Mouse (Mus musculus): Measurements from ENCODE around the gene Slc16a13. TPM values are rescaled to one million over a fixed set of nuclear protein-coding genes. Genes with fewer than 3 reads are reported as not detected.

Slc16a13 gene
- total and polyA plus RNA-seq, 2 experiments, result 1.3 to 3.3 TPM

- H3K79me2 ChIP-seq (ENCODE audit: control insufficient read depth, insufficient read depth, low read length), result no peaks in the 10 kb centered on the region
- H3K4me3 ChIP-seq (ENCODE audit: insufficient read depth, low read depth, low read length), result peak overlapping the region; percentile 55; the same call in 1 of the 2 replicates
- H3K9ac ChIP-seq (ENCODE audit: low read depth, low read length), result peak overlapping the region; percentile 65
- H3K27me3 ChIP-seq (ENCODE audit: control insufficient read depth, insufficient read depth, low read length), result no peaks in the 10 kb centered on the region
- WGBS, result 7% methylated on average over 26 of the region's 26 CpGs
- no peak for TF ChIP-seq CTCF (IDR thresholded peaks at IDR 0.05; ENCODE audit: low read depth, low read length)
- TF ChIP-seq POLR2A (IDR thresholded peaks at IDR 0.05; ENCODE audit: extremely low read depth, insufficient read depth, low read length), result no peak
- peak; percentile 37 for DNase-seq (ENCODE audit: extremely low read depth, low read depth, low spot score)
- peaks cover 15% of the 10 kb centered on the region for H3K4me1 ChIP-seq (ENCODE audit: control insufficient read depth, insufficient read depth, low read length)
- no peaks in the 10 kb centered on the region for H3K36me3 ChIP-seq (ENCODE audit: control insufficient read depth, insufficient read depth, low read length)
- peak overlapping the region; percentile 42 for H3K27ac ChIP-seq (replicated peaks; ENCODE audit: insufficient read depth, low read depth, low read length)
Observed at GRCm38 (mm10) chr11:70213736-70214135, 7.1 kb downstream of the Slc16a13 start.

GRCm38 (mm10) chr11:70212896-70213295 lies 8.0 kb downstream of the Slc16a13 start:
- 7% methylated on average over 9 of the region's 9 CpGs for WGBS
- H3K4me3 ChIP-seq (ENCODE audit: insufficient read depth, low read depth, low read length), result no peak overlapping the region
- DNase-seq (ENCODE audit: extremely low read depth, low read depth, low spot score), result peak; percentile 88
- no peaks in the 10 kb centered on the region for H3K36me3 ChIP-seq (ENCODE audit: control insufficient read depth, insufficient read depth, low read length)
- H3K79me2 ChIP-seq (ENCODE audit: control insufficient read depth, insufficient read depth, low read length), result no peaks in the 10 kb centered on the region
- H3K4me1 ChIP-seq (ENCODE audit: control insufficient read depth, insufficient read depth, low read length), result peaks cover 15% of the 10 kb centered on the region
- TF ChIP-seq CTCF (IDR thresholded peaks at IDR 0.05; ENCODE audit: low read depth, low read length) (peak; percentile 64), POLR2A (IDR thresholded peaks at IDR 0.05; ENCODE audit: extremely low read depth, insufficient read depth, low read length) (no peak)
- H3K9ac ChIP-seq (ENCODE audit: low read depth, low read length), result peak overlapping the region; percentile 49; the same call in 1 of the 2 replicates
- peak overlapping the region; percentile 53; the same call in 1 of the 2 replicates for H3K27ac ChIP-seq (replicated peaks; ENCODE audit: insufficient read depth, low read depth, low read length)
- no peaks in the 10 kb centered on the region for H3K27me3 ChIP-seq (ENCODE audit: control insufficient read depth, insufficient read depth, low read length)

DNA sequence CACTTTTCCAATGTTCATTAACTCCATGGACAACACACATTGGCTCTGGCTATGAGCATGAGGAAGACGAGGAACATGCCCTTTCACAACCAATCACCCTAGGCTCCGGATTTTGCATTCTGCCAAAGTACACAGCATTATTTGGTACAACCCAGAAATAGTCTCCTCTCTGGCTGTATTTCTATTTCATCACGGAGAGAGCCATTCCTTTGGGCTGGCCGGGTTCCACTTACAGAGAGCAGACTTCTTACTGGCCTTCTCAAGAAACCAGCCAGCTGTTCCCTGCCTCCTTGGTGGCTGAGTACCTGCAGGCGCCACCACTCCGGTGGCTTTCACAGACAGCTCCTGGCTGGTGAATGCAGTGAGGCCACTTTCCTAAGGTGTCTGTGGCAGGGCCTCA lies 8.4 kb downstream of the Slc16a13 start, which contains the start of gene Slc16a11:
Gene Slc16a11 (plus strand): TSS at position 330 of the 400 bp plus-strand sequence.
- peak; percentile 72 for DNase-seq (ENCODE audit: extremely low read depth, low read depth, low spot score)
- 39% methylated on average over 6 of the region's 6 CpGs for WGBS
- H3K27ac ChIP-seq (replicated peaks; ENCODE audit: insufficient read depth, low read depth, low read length), result peak within 1 kb of the TSS; percentile 53
- H3K27me3 ChIP-seq (ENCODE audit: control insufficient read depth, insufficient read depth, low read length), result no peaks in the 10 kb centered on the region
- no peak for TF ChIP-seq POLR2A (IDR thresholded peaks at IDR 0.05; ENCODE audit: extremely low read depth, insufficient read depth, low read length)
- TF ChIP-seq CTCF (IDR thresholded peaks at IDR 0.05; ENCODE audit: low read depth, low read length), result no peak
- no peak within 1 kb of the TSS; the same call in 1 of the 2 replicates for H3K4me3 ChIP-seq (ENCODE audit: insufficient read depth, low read depth, low read length)
- H3K4me1 ChIP-seq (ENCODE audit: control insufficient read depth, insufficient read depth, low read length), result peaks cover 15% of the 10 kb centered on the region
- no peaks in the 10 kb centered on the region for H3K36me3 ChIP-seq (ENCODE audit: control insufficient read depth, insufficient read depth, low read length)
- no peaks in the 10 kb centered on the region for H3K79me2 ChIP-seq (ENCODE audit: control insufficient read depth, insufficient read depth, low read length)
- H3K9ac ChIP-seq (ENCODE audit: low read depth, low read length), result peak within 1 kb of the TSS; percentile 58

GRCm38 (mm10) chr11:70211972-70212371 lies 8.9 kb downstream of the Slc16a13 start:
- WGBS, result 89% methylated on average over 6 of the region's 6 CpGs
- Histone ChIP-seq H3K4me3 (ENCODE audit: insufficient read depth, low read depth, low read length) (no peak overlapping the region), H3K9ac (ENCODE audit: low read depth, low read length) (no peak overlapping the region), H3K4me1 (ENCODE audit: control insufficient read depth, insufficient read depth, low read length) (peaks cover 15% of the 10 kb centered on the region), H3K36me3 (ENCODE audit: control insufficient read depth, insufficient read depth, low read length) (no peaks in the 10 kb centered on the region), H3K79me2 (ENCODE audit: control insufficient read depth, insufficient read depth, low read length) (no peaks in the 10 kb centered on the region), H3K27ac (replicated peaks; ENCODE audit: insufficient read depth, low read depth, low read length) (no peak overlapping the region), H3K27me3 (ENCODE audit: control insufficient read depth, insufficient read depth, low read length) (no peaks in the 10 kb centered on the region)
- DNase-seq (ENCODE audit: extremely low read depth, low read depth, low spot score), result no peak
- no peak for TF ChIP-seq POLR2A (IDR thresholded peaks at IDR 0.05; ENCODE audit: extremely low read depth, insufficient read depth, low read length)
- no peak for TF ChIP-seq CTCF (IDR thresholded peaks at IDR 0.05; ENCODE audit: low read depth, low read length)

DNA sequence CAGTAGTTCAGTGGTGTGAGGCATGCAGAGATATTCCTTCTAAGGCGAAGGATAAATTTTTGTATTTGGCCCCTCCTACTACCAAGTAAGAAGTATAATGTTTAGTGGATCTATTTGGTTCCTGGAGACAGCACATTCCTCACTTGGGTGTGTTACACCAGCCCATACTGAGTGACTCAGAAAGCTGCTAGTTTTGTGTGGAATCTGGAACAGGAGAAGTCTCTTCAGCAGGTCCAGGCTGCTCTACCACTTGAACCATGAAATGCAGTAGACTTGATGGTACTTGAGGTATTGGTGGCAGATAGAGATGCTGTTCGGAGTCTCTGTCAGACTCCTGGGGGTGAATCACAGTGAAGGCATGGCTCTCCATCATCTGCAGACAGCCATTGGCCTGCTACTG lies 10.2 kb downstream of the Slc16a13 start:
- peaks cover 15% of the 10 kb centered on the region for H3K4me1 ChIP-seq (ENCODE audit: control insufficient read depth, insufficient read depth, low read length)
- H3K79me2 ChIP-seq (ENCODE audit: control insufficient read depth, insufficient read depth, low read length), result no peaks in the 10 kb centered on the region
- H3K36me3 ChIP-seq (ENCODE audit: control insufficient read depth, insufficient read depth, low read length), result no peaks in the 10 kb centered on the region
- no peak overlapping the region for H3K9ac ChIP-seq (ENCODE audit: low read depth, low read length)
- DNase-seq (ENCODE audit: extremely low read depth, low read depth, low spot score), result no peak
- H3K4me3 ChIP-seq (ENCODE audit: insufficient read depth, low read depth, low read length), result no peak overlapping the region
- no peak for TF ChIP-seq CTCF (IDR thresholded peaks at IDR 0.05; ENCODE audit: low read depth, low read length)
- no peak for TF ChIP-seq POLR2A (IDR thresholded peaks at IDR 0.05; ENCODE audit: extremely low read depth, insufficient read depth, low read length)
- no peaks in the 10 kb centered on the region for H3K27me3 ChIP-seq (ENCODE audit: control insufficient read depth, insufficient read depth, low read length)
- 98% methylated on average over 2 of the region's 2 CpGs for WGBS
- no peak overlapping the region for H3K27ac ChIP-seq (replicated peaks; ENCODE audit: insufficient read depth, low read depth, low read length)

DNA sequence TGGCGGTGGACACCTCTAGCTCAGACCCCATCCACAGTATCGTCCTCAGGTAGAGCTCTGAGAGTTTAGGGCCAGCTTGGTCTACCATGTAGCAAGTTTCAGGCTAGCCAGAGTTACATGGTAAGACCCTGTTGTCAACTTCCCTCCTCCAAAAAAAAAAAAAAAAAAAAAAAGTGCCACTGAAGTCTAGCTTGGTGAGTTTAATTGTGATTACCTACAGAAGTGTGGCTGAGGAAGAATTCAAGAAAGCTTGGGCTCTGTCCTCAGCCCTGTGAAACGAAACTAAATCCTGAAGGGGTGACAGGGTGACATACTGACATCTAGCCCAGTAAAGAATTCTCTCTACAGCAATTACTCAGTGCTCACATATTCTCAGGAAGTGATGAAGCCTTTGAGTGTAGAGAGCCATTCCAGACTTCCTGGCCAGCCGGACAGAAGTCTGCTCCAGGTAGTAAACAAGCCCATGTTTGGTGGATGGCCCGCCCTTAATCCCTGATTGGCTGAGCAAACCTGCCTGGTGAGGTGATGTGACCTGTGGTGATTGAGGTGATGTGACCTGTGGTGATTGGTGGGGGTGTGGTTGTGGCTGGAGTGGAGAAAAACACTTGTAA lies 12.0 kb downstream of the Slc16a13 start:
- 79% methylated on average over 5 of the region's 5 CpGs for WGBS
- Histone ChIP-seq H3K79me2 (ENCODE audit: control insufficient read depth, insufficient read depth, low read length) (no peaks in the 10 kb centered on the region), H3K9ac (ENCODE audit: low read depth, low read length) (no peak overlapping the region), H3K27ac (replicated peaks; ENCODE audit: insufficient read depth, low read depth, low read length) (no peak overlapping the region), H3K36me3 (ENCODE audit: control insufficient read depth, insufficient read depth, low read length) (no peaks in the 10 kb centered on the region), H3K4me3 (ENCODE audit: insufficient read depth, low read depth, low read length) (no peak overlapping the region), H3K27me3 (ENCODE audit: control insufficient read depth, insufficient read depth, low read length) (no peaks in the 10 kb centered on the region), H3K4me1 (ENCODE audit: control insufficient read depth, insufficient read depth, low read length) (peaks cover 15% of the 10 kb centered on the region)
- TF ChIP-seq CTCF (IDR thresholded peaks at IDR 0.05; ENCODE audit: low read depth, low read length) (no peak), POLR2A (IDR thresholded peaks at IDR 0.05; ENCODE audit: extremely low read depth, insufficient read depth, low read length) (no peak)
- DNase-seq (ENCODE audit: extremely low read depth, low read depth, low spot score), result no peak
